Mouse (Mus musculus): Measurements from ENCODE around the gene Ehd1.
A peak's percentile ranks its signal among the peaks of the same experiment; 100 is the strongest.

The Ehd1 gene

DNA sequence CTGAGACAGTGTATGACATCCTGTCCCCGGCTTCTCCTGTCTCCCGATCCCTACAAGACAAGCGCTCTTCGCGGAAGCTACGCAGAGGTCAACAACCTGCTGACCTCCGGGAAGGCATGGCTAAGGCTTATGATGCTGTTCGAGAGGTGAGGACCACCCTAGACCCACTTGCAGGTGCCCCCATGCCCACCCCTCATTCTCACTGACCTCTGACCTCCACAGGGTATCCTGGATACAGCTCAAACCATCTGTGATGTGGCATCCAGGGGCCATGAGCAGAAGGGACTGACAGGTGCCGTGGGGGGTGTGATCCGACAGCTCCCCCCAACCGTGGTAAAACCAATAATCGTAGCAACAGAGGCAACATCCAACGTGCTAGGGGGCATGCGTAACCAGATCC lies 15.1 kb upstream of the Ehd1 start:
- no peak for DNase-seq

DNA sequence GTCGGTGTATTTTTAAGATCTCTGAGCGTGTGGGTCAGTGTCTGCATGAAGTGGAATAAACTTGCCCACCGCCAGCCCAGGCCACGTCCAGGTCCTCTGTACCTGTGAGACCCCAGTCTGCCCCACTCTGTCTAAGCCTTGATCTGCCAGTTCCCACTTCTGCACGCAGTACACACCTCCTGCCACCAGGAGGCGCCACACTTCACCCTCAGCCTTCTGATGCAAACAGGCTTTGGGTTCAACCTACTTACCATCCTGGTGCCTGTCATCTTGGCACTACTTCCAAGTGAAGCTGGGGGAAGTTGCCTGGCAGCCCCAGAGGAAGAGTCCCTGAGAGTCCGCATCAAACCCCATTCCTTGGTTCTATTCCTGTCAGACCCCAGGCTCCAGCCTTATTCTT lies 14.3 kb upstream of the Ehd1 start:
- peak; percentile 67 for DNase-seq

DNA sequence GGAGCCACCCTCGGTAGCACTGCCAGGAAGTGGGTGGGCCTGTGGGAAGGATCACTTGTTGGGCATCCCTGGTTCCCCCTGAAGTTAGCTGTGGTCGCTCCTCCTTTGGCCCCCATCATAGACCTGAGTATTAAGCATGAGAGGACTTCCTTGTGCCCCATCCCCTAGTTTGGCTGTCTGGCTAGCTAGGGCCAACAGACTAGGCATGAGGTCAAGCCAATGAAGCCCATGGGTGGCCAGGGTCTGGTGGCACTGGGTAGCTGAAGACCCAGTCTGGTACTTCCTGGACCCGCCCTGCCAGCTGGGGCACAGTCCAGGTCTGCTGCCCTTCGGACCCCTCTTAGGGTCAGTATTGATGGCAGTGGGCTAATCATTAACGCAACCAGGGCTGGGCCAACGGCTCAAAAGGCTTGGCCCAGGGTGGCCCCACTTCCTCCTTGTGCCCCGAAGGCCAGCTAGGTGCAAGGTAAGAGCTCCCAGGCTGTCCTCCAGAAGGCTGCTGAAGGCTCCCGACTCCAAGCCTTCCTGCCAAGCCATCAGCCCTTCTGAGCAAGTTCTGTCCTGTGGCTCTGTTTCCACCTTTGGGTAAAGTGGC lies 13.6 kb upstream of the Ehd1 start:
- no peak for DNase-seq

DNA sequence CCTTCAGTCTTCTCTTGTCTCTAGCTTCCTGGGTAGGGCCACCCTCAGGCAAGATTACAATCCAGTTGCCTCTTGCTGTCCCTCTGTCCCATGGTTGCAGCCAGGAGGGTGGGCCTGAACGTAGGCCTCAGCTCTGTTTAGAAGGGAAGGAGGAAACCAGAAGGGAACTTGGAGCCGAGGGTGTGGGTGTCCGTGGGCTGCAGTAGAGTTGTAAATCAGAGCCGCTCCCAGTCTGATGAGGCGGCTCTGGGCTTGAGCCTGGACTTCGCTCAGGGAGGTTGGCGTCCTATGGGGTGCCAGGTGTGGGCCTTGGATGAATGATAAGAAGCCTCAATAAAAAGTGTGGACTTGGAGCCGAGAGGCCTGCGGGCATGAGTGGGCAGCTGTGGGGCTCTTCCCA lies 12.3 kb upstream of the Ehd1 start:
- no peak for DNase-seq

DNA sequence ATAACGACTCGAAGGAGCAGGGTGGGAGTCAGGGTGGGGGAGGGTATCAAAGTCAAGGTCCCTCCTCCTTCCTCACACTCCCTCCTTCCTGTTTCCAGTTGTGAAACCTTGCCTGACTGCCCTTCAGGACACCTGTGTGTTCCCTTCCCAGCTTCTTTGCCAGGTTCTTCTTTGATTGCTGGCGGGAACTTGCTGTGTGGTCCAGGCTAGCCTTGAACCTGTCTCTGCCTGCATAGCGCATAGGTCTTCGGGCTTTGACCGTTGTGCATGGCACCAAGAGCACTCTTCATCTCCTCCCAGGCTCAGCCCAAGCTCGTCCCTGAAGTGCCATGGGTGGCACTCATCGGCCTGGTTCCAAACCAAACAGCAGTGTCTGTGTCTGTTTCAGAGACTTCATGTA lies 11.6 kb upstream of the Ehd1 start:
- DNase-seq, result no peak

GRCm38 (mm10) chr19:6265727-6266182 lies 10.8 kb upstream of the Ehd1 start:
- no peak for DNase-seq

DNA sequence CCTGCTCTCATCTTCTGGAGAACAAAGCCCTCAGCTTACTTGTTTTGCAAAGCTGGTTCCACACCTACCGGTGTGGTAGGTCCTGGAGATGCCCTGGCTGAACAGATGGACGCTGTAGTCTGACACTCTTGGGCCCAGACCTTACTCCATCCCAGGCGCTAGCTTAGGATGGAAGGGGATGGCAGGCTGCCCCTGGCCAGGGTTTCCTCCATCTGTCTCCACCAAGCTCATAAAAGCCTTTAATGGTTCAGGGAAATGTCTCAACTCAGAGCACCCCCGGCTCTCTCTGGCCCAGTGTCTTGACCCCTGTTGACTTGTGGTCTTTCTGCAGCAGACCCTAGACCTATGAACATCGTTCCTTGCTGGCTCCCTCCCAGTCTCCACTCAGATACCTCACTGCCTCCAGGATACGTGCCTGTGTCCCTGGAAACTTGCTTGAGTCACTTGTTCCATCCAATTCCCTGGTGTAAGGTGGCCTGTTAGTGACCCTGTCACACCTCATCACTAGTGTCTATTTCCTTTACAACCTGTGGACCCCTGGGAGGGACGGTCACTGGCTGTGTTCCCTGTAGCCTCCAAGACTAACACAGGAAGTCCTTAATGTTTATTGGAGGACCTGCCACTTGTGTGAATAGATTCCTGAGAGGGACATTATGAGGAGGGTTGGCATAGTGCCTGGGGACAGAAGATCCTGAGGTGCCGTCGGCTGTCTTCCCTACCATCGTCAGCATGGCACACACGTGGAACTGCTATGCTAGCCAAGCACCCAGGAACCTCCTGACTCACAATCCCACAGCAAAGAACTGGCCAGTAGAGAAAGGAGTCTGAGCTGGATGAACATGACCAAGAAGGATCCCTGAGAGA lies 9.0 kb upstream of the Ehd1 start:
- DNase-seq, result no peak

- DNase-seq, result peak; percentile 87
Measured at GRCm38 (mm10) chr19:6268170-6268528, 8.4 kb upstream of the Ehd1 start.

DNA sequence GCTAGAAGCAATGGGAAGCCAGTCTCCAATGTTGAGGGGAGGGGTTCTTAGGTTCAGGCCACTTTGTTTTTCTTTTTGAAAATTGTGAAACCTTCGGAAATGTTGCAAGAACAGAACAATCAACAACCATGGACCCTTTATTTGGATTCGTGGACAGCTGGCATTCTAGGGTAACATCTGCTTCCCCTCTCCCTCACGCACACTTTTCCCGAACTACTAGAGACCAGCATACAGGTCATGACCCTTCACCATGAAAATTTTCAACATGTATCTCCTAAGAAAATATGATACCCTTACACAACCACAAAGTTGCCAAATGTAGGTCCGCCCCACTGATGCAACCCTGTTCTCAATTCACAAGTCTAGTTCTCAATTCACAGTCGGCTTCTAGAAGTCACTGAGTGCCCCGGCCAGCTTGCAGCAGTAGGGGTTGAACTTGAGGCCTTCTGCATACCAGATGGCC lies 7.8 kb upstream of the Ehd1 start:
- DNase-seq, result no peak

GRCm38 (mm10) chr19:6269798-6270475 lies 6.6 kb upstream of the Ehd1 start:
- no peak for DNase-seq

DNA sequence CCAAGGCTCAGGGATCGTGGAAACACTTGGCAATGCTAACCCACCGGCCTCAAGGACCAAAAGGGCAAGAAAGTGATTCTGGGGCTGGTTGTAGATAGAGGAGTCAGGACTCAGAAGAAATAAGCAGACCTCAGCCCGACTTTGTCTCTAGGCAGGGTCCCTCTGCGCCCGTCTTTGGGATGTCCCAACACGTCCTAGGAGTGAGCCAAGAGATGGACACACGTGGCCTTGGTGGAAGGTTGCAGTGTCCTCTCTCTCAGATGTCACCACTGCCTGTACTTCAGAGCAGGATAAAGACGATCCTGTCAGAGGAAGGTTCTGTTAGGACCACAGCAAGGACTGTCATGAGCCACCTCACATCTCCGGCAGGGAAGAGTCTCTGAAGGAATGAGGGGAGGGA lies 5.9 kb upstream of the Ehd1 start:
- DNase-seq, result no peak

DNA sequence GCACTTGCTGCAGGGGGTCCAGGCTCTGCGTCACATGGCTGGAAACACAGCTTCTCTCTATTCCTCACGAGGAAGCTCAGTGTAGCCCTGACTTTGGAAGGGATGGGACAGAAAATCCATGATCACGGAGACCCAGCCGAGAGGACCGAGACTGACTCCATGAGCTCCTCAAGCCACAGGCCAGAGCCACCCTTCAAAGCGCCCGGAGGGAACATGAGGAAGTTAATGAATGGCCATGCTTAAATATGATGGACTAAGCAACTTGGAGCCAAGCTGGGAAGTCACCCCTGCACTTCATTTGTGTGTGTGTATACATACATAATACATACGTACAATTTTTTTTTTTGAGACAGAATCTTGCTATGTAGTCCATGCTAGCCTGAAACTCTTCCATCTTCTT lies 5.3 kb upstream of the Ehd1 start:
- no peak for DNase-seq

GRCm38 (mm10) chr19:6272053-6272452 lies 4.5 kb upstream of the Ehd1 start:
- DNase-seq, result no peak

DNA sequence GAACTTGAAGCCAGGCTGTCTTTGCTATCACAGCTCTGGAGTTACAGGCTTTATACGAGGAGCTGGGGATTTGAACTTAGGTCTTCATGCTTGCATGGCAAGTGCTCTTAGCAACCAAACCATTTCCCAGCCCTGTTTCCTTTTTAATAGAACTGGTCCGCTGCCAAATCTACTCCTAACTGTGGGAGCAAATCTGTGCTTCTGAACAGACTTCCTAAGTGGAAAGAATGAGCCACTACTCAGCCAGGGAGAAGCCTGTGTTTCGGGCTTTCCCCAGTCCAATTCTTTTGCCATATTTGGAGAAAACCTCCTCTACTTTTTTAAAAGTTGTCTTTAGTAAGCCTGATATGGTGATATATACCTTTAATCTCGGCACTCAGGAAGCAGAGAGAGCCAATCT lies 3.8 kb upstream of the Ehd1 start:
- DNase-seq, result no peak

DNA sequence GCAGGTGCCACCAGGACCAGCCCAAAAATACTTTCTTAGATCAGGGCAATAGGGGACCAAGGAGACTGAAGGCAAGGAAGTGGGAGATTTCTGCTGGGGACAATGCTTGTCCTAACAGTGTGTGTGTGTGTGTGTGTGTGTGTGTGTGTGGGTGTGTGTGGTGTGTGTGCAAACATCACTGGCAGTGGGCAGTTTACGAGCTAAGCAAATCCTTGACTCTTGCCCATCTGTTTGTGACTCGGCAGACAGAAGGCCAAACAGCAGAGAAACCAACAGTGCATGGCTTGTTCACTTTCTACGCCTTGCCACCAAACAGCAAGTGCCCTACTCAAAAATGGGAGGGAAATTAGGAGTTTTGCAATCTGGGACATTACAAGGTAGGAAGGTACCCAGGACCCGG lies 2.9 kb upstream of the Ehd1 start:
- DNase-seq, result no peak

DNA sequence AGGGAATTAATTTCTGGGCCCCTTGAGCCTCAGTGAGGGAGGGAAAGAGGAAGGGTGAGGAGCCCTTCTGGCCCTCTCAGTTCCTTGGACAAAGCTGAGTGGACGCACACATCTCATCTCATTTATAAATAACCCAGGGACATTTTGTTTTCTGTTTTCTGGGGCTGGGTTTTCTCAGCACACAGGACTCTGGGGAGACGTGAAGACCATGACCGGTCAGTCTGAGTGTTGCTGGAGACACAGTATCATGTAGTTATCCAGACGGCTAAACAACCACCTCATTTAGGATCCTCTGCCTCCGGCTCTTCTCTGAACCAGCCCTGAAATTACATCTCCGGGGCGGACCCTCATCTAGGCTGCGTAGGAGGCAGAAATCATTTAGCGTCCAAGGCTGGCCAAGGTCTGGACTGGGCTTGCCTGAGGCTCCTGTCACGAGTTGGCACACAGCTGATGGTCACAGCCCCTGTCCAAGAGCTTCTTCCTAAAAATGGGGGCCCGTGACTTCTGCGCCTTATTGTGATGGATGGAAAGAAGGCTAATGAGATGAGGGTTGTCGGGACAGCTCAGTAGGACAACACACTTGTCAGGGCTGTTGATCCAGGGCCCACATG lies 2.4 kb upstream of the Ehd1 start:
- DNase-seq, result no peak

DNA sequence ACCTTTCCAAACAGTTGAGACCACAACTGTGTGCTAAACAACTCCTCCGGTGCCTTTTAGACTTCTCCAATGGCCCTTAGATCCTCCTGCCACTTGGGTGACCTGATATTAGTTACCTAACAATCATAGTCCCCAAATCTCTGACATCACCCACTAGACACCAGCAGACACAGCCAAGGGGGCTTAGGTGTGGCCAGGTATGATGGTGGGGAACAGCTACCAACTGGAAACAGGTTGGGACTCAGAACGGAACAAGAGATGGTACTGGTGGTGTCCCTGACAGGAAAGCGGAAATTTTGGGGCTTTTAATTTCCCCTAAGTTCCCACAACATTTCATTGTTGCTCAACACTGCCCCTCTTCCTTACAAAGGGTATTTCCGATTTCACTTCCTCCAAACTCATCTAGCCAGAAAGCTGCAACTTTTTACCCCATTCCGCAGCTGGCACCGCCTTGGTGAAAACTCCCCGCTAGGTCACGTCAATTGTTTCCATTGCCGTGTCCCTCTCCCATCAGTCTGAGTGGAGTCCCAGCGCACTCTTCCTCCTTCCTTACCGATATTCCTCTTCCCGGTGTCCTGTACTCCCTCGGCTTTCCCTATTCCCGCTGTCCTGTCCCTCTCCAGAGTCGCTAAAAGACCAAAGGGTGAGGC lies 660 bp upstream of the Ehd1 start:
- no peak for DNase-seq

GRCm38 (mm10) chr19:6277661-6278438 lies 1.3 kb downstream of the Ehd1 start:
- no peak for DNase-seq

DNA sequence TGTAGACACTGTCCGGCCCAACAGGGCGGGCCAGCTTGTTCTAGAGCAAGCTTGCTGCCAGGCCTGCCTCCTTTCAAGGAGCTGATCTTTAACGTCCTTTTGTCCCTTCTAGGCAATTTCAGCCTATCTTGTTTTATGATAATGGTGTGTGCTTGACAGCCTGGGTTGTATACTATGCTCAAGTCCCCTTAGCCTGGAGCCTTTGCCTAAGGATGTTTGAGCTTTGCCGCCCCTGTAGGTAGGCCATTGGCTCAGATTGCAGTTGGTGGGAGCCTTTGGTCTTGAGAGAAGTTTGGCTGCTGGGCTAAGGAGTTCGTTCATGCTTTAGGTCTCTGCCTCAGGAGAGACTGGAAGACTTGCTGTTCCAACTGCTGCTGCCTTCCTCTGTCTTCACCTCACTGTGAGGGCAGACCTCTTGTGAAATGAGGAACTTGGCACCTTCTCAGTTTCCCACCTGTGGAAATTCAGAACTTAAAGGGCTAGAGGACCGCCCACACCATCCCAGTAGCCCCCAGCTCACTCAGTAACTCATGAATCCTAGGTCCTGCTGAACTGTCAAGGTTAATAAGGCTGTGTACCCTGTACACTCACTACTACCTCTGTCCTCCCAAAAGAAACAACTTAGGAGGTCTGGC lies 2.0 kb downstream of the Ehd1 start:
- DNase-seq, result no peak

DNA sequence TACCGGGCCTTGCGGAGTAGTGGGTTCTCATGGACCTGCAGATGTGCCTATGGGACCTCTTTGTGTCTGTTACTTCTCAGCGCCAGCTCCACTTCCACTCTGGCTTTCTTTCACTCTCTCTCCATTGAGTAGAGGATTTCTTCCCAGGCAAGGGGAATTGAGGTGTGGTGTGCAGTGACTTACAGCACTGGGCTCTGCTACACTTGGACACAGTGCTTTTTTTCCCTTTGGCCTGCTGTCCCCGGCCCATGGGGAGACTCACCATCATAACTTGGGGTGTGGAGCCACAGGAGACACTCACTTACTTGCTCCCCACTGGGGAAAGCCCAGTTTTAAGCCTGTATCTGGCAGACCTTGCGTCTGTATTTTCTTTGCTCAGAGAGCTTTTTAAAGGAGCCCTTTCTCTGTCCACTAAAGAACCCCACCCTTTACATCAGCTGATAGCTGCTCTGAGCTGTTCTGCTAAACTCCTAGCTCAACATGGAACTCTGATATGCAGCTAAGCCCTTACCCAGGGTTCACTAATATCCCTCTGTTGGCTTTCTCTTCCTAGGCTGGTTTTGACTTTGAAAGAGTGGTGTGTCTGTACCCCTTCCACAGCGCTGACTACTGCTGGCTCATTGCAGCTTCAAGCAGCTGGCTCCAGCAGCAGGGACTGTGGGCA lies 3.1 kb downstream of the Ehd1 start:
- no peak for DNase-seq

DNA sequence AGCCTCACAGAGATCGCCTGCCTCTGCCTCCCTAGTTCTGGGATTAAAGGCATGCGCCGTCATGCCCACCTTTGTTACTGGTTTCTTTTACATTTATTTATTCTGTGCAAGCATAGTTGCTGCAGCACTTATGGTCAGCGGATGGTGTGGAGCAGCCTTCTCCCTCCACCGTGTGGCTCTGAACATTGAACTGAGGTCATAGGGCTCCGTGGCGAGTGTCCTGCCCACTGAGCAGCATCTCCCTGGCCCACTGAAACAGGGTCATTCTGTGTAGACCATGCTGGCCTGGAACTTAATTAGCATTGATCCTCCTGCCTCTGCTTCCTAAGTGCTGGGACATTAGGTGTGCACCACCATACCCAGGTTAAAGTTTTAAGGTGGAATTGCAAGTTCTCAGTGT lies 4.0 kb downstream of the Ehd1 start:
- no peak for DNase-seq
